Mouse (Mus musculus) MN1 (cell line): Measurements from ENCODE around the gene Man1a.

Experiments
- DNase-seq: peaks from one replicate; pipeline ENCODE4 v3.0.0-alpha.2; 2016; ENCODE audit warnings: low spot score

The Man1a gene

DNA sequence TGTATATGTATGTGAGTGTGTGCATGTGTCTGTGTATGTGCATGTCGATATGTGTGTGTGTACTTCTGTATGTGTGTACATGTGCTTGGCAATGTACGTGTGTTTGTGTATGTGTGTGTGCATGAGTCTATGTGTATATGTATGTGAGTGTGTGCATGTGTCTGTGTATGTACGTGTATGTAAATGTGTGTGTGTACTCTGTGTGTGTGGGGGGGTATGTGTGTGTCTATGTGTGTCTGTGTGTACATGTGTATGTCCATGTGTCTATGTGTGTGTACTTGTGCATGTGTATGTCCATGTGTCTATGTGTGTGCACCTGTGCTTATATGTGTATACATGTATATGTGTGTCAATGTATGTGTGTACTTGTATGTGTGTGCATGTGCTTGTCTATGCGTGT is 15.2 kb downstream of the Man1a start:
- DNase-seq: no peak

DNA sequence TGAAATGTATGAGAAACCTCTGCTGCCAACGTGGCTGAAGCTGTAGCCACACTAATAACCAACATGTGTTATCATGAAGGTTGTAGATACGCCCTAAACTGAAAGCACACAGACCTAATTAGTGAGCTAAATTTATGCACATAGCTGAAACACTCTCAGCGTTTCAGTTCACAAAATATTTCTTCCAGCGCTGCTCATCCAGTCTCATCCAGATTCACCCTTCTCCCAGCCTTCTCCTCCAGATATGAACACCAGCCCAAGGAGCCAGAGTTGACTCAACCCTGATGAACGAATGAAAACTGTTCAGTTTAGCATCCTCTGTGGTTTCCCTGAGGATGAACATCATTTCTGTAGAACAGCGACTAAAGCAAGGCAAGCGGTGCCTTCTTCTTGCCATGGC is 15.8 kb downstream of the Man1a start:
- no peak for DNase-seq

DNA sequence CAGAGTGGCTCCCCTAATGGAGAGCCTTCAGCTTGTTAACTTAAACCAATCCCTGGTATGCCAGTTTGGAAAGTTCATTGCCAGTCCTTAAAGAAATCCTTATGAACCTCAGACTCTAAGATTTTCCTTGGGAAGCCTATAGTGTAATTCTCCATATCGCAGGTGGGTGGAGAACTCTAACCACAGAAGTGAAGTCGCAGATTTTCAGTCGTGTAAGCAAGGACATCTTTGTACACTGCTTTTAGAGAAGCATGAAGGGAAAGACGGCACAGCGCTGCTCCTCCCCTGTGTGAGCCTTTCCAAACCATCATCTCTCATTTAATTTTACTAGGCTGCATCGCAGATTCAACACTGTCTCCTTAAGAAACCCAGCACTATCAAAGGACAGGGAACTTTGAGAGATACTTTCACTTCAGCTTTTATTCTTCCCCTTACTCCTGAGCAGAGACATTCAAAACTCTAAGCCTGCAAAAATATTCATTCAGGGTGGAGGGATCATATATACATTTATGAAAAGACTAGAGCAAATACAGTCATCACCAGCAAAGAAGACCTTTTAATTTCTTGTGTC is 16.6 kb downstream of the Man1a start:
- DNase-seq: no peak

DNA sequence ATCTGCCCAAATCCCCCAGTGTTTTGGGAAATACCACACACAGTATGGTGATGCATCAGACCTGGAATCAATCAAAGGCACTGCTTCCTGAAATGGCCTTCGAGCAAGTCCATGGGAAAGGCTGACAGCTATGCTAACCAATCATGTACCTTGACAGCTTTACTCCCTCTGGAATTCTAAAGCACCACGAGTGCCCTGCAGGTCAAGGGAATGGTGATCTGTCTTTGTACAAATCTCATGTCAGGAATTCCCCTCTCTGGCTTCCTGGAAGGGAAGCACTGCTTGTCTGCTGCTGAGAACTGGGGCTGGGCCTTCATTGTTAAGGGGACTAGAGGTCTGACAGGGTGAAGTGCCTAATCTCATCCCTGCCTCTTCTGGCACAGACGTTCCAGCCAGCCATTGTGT is 17.3 kb downstream of the Man1a start:
- DNase-seq: no peak

DNA sequence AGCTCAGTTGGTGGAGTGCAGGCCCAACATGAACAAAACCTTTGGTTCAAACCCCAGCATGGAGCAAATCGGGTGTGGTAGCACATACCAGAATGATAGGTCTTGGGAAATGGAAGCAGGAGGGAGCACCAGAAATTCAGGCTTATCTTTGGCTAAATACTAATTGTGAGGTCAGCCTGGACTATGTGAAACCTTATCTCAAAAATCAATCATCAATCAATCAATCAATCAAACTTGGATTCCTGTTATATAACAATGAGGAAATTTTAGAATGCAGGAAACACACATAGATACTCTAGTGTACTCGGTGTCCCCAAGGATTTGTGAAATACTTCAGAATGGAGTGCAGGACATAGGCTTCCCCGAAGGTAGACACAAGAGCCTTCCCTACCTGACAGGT is 17.8 kb downstream of the Man1a start:
- DNase-seq: no peak

DNA sequence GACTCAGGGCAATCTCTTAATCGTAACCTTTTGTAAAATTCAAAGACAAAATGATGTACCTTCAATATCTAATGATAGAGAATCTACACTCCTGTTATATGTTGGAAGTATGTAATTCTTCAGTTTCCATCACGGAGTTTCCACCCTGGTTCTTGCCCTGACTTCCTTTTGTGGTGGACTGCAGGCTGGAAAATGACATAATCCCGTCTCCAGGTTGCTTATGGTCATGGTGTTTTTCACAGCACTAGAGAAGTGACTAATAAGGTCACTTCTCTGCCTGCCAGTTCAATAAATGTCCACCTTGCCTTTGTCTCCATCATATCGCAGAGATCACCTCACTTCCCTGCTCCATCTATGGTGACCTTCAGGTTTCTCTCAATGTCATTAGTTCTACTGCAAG is 22.2 kb downstream of the Man1a start:
- DNase-seq: no peak

DNA sequence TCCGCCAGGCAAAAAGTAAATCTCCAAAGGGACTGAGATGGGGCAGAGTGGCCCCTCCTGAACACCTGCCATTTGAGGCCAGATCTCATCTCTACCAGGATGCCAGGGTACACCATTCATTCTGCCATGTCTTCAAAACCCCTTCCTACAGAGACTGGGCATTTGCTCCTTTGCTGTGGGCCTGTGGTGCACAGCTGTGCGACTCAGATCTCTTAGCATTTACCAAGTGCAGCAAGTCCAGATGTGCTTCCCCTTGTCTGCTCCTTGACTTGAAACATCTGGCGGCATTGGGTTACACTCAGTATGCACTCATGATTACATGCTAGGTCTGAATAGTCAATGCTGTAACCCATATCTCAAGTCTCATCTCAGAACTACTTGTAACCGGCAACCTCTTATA is 28.5 kb downstream of the Man1a start:
- no peak for DNase-seq

DNA sequence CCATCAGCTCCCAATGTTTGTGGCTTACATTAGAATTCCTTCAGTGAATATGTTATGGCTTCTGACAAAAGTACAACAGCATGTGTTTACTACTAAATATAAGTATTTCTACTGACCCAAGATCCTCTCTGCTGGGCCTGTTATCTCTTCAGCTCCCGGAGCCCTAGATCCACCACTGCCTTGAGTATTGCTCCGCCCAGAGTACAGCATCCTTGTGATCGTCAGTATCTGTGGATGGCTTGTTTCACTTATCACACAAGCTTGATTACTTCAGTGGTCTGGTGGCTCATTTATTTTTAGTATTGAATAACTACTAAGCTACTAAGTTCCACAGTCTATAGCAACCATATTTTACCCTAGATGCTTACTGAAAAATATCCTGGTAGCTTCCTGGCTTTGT is 33.1 kb downstream of the Man1a start:
- DNase-seq: no peak

DNA sequence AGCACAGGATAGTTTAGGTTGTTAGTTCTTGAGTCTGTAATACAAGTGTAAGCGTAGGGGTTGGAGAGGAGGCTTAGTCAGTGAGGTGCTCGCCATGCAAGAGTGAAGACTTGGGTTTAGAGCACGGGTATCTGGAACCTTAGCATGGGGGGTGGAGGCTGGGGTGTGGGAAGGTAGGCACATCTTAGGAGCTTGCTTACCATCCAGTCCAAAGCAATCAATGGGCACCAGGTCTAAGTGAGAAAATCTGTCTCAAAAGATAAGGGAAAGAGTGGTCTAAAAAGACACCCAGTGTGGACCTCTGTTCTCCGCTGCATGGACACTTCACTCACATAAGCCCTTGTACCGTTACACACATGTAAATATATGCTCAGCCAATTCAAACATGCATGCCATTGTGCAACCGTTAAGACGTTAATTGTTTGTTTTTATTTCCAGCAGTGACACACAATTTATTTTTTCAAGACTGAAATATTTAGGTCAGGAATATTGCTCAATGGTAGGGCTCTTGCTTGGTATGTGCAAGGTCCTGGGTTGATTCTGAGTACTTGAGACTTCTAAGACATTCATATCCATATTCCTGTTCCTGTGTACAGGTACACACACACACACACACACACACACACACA is 34.1 kb downstream of the Man1a start:
- DNase-seq: no peak

DNA sequence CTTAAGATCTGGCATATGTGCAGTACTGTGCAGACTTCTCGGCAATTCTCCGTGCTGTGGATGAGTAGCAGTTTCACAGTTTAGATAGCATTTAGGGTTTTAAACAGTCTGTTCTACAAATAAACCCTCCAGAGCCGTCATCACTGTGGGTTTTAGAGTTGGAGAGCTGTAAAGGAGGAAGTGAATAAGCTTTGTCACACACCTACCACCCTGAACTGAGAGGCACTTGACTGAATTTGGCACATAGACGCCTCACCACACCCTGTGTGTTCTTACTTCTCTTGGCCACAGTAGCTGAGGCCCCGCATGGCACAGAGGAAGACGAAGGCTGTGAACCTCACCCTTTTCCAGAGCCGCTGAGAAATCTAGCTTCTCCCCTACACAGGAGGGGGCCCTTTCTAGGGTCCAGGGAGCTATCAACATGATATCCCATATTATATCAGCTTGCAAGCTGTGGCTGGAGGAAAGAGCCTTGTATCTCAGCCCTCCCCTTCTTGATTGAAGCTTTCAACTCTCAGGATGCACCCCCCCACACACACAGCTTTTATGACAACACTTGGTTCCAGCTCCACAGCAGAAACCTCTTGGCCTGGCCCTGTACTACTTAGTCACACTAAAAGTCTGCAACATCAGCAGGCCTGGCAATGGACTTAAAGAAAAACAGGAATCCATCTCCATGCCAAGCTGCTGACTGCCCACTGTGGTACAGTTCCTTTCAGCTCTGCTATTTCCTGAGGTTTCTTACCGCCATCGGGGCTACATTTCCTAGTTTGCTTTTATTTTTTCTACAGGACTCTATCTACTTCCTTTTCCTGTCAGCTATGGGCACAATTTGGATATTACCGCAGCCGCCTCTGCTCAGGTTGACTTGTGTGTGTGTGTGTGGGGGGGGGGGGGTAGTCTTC is 35.9 kb downstream of the Man1a start:
- no peak for DNase-seq

DNA sequence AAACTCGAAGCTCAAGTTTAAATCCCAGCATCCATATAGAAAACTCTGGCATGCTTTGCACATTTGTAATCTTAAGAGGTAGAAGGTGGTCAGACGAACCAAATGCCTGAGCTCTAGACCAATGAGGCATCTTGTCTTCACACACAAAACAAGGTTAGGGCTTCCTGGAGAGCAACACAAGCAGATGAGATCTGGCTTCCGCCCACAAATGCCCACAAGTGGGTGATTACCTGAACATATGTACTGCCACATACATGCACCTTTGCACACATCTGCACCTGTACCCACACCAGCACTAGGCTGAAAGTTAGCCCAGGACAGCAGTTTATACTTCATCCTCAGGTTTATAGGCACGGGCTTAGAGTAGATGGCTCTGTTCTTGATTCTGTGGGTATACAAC is 36.7 kb downstream of the Man1a start:
- DNase-seq: no peak

DNA sequence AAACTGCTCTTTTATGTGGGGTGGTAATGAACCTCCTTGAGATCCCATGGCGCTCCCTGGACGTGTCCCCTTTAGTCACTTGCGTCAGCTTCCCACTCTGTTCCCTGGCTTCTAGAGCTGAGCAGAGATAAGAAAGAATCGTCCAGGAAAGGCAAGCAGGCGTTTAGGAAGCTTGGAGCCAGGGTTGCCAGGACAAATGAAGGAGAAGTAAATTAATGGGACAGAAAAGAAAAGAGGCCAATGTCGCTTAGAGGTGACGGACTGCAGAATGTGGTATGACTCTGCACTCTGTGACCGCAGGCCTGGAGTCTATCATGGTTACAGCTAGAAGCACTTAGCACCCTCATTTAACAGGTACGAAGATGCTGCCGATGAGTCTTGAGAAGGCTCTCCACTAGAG is 37.7 kb downstream of the Man1a start:
- no peak for DNase-seq

DNA sequence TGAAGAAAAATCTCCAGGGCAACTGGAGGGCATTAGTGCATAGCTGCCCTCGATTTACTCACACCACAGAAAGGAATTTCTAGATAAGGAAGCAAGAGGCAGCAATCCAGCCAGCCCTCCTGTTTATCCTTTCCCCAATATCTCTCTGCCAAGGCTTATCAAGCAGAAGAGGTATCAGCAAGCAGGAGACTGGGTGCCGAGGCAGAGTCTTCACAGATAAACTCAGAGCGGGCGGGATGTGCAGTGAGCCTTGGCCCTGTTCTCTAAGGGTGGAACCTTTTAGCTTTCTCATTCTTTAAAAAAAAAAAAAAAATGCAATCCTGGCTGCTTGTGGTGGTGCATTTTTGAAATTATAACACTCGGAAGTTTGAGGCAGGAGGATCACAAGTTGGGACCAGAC is 38.2 kb downstream of the Man1a start:
- DNase-seq: no peak

DNA sequence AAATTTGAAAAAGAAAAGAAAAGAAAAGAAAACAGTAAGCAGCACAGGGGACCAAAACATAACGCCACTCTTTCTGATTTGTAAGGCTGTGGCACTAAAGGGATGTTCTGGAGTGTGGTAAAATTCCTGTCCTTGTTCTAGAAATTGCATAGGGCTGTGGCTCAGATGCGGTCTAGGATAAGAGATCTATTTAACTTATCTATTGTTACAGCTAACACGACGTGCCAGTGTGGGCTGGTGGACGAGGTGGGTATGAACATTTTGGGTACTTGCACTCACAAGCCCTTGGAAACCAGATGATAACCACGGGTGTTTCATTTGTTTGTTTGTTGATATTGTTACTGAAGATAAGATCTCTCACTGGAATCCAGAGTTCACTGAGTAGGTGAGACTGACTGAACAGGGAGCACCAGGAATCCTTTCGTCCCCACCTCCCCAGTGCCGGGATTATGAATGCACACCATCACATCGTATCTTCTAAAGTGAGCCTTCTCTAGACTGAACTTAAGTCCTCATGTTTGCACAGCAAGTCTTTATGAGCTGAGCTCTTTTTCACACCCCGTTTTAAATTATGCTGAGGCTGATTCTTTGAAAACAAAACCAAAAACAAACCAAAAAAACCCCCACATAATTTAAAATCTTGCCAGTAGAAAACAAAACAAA is 38.9 kb downstream of the Man1a start:
- DNase-seq: no peak

DNA sequence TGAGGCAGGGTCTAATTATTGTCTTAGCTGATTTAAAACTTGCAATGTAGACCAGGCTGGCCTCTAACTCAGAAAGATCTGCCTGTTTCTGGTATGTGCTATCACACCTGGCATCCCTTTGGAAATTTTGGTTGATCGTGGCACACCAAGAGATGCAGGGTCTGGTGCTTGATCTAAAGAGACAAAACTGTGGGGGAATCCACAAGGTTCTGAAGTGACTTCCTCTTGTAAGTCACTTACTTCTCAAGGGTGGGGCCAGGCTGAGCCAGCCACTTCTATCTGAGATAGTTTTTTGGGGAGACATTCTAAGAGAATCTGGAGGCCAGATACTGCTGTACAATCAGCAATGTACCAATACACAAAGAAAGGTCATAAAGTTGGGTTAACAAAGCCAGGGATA is 40.8 kb downstream of the Man1a start:
- DNase-seq: no peak

DNA sequence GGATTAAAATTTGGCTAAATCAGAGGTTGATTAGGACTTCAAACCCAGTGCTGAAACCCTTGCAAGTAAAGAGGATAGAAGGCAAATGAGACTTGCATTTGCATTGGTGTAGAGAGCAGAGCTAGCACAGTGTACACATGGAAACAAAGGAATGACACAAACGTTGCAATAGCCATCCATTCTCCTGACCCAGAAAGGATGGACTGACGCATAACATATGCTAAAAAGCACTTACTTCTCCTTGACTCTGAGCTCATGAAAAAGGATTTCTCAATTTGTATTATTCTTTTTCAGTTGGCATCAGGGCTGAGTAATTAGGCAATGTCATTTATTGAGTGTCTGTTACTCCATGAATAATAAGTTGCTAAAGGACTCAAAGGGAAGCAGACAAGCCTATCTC is 41.6 kb downstream of the Man1a start:
- no peak for DNase-seq

DNA sequence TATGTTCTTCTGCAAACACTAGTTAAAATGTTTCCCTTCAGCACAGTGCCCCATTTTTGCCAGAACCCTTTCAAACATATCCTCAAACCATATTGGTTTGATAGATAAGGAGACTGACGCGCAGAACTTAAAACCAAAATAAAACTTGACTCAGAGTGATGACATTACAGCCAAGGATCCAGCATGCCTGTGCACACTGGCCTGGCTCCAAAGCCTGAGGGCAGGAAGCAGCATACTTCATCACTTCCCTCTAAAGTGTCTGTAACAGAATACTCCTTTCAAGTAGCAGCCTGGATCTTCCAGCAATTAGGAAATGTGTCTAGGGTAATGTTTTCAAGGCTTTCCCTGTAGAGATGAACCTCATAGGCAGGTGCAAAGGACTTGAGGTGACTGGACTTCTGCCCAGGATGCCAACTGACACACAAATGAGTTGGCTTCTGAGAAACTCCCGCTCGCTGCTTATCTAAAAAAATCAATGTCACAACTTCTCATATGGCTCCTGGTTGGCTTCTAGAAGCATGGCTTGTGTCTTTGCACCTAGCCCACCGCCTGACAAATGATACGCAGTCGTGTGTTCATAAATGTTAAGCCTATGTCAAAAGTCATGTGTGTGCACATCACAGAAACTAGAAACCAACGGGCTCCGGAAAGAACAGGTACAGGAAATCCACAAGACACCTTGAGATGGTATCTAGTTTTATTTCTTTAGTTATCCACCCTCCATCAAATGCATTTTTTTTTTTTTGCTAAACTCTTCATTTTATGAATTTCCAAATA is 43.9 kb downstream of the Man1a start:
- DNase-seq: no peak

DNA sequence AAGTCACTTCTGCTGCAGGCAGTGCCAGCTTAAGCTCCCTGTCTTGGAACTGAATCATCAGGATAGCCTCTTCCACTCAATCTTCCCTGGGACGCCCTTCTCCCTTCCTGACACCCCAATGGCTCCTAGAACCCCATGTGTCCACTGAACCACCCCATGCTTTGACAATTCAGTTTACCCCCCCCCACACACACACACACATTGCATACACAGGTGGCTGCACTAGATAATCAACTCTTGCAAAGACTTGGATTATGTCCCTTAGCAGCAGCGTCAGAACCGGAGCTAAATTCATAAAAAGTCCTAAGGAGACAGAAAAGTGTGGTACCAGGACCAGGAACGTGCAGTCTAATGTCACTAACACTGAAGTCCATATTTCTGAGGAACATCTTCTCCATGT is 47.5 kb downstream of the Man1a start:
- no peak for DNase-seq

DNA sequence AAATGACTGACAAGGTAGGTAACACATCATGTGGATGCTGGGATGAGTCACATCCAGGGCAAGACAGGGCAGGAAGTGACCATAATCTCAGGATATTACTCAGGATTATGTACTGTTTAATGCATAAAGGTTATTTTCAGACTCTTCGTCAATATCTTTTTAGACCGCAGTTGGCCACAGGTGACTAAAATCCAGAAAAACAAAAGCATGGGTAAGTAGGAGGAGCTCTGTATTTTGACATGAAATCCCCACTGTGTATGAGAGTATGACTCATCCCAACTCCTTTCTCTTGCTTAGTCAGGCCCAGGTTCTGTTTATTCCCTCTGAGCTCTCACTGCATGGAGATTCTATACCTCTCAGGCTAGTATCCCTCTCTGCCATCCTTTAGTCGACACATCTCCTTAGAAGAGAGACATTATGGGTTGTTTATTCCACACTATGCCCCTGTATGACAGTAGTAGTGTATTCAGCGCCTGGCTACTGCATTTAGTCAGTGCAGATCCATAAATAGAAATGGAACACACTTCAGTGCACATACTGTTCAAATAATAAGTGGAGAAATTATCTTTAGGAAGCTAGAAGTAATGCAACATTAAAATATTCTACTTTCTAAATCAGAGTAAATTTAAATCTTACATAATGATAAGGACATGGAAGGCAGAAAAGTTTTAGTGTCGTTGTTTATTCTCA is 49.5 kb downstream of the Man1a start:
- DNase-seq: no peak

DNA sequence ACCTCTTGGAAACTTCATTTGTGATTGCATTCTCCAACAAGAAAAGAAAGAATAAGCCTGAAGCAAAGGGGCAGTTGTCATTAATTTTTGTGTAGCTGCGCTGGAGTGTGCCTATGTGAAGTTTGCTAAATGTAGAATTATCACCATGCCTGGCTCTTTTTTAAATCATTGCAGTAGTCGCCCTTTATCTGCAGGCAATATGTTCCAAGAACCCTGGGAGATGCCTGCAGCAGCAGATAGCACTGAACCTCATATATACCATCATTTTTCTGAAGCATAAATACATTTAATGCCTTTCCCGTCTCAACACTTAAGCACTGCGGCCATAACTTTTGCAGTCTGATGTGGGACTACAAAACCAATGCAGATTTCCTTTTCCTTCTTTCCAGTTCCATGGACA is 50.3 kb downstream of the Man1a start:
- no peak for DNase-seq

DNA sequence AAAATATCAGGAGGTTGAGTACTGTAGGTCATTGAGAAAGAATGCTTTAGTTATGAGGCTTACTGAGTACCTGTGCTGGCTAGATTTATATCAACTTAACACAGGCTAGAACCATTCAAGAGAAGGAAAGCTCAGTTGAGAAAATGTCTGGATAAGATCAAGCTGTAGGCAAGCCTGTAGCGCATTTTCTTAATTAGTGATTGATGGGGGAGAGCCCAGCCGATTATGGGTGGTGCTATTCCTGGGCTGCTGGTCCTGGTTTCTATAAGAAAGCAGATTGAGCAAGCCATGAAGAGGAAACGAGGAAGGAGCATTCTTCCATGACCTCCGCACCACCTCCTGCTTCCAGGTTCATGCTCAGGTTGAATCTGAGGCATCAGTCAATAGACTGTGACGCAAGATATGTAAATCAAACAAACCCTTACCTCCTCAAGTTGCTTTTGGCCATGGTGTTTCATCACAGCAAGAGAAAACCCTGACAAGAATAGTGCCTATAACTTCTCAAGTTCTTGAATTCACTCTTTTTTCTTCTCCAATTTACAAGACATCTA is 58.4 kb downstream of the Man1a start:
- no peak for DNase-seq
